ENCODE assay signal across 8 mouse cellular contexts in the genomic region with DNA sequence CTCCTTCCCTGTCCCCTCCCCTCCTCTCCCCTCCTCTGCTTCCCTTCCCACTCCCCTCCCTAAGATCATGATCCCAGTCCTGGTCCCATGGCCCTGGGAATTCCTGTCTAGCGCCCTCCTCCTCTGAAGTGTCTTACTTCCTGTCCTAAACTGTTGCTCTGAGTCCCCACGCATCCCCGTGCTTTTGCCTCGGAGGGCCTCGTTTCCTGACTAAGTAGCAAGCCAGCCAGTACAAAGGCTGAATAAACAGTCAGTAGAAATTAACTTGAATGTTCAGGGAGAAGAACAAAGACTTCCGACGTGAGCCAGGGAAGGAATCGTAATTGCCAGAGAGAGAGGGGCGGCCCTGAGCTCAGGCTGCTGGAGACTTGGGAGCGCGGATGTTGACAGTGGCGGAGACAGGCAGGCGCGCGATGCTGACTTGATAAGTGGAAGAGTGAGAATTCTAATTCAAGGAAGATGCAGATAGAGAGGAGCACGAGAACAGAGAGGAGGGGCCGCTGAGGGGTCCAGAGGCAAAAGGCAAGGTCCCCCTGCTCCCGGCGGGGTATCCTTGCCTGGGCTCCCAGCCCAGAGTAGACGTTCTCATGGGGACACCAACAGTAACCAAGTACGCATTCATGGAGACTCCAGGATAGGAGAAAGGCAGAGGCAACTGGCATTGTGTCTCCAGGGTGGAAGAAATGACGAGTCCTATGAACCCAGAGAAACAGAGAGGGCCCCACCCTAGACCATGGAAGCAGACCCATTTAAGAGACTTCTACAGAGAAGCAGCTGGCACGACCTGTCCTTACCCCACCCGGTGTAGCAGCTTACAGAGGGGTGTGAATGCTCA. TPM values are rescaled to one million over a fixed set of nuclear protein-coding genes. Genes with fewer than 3 reads are reported as not detected.
A peak's percentile ranks its signal among the peaks of the same experiment; 100 is the strongest.
DNase-seq lines count a peak whose midpoint lies in the region; ATAC-seq lines count a peak whose summit lies in the region.

No protein-coding gene starts in this region.

- peak overlapping the region; percentile 23; the same call in 1 of the 2 replicates for H3K4me3 ChIP-seq in heart, embryonic 15.5 days
- 0 out of 2 replicates have a peak overlapping the region, but pooled peaks have one; percentile 4 for H3K4me3 ChIP-seq in limb, embryonic 15.5 days
- H3K4me3 ChIP-seq in neural tube, embryonic 14.5 days (ENCODE audit: low read depth, low read length) = no peak overlapping the region

- ATAC-seq in heart, embryonic 15.5 days (replicated peaks; ENCODE audit: insufficient number of reproducible peaks, insufficient read depth, low FRiP score, low read depth) = peak; percentile 59; the same call in 1 of the 2 replicates
- 0 out of 2 replicates have a peak, but pooled peaks have one; percentile 21 for ATAC-seq in limb, embryonic 15.5 days (ENCODE audit: insufficient number of reproducible peaks, low FRiP score, low TSS enrichment, low read depth)
- peak; percentile 57; the same call in 1 of the 2 replicates for ATAC-seq in neural tube, embryonic 14.5 days (ENCODE audit: low read depth)
- ATAC-seq in megakaryocyte progenitor cell, adult 5-6 weeks (replicated peaks; ENCODE audit: poor library complexity) = no peak

- H3K36me3 ChIP-seq in heart, embryonic 15.5 days = no peaks in the 10 kb centered on the region
- no peaks in the 10 kb centered on the region for H3K36me3 ChIP-seq in limb, embryonic 15.5 days
- no peaks in the 10 kb centered on the region for H3K36me3 ChIP-seq in neural tube, embryonic 14.5 days (ENCODE audit: control insufficient read depth, insufficient read depth, low read length)

- WGBS in heart, embryonic 15.5 days = 15% methylated on average over 24 of the region's 24 CpGs
- WGBS in limb, embryonic 15.5 days = 13% methylated on average over 24 of the region's 24 CpGs
- WGBS in neural tube, embryonic 14.5 days = 9% methylated on average over 24 of the region's 24 CpGs

- H3K4me2 ChIP-seq in heart, embryonic 15.5 days = peak overlapping the region; percentile 52
- peak overlapping the region; percentile 10; the same call in 1 of the 2 replicates for H3K4me2 ChIP-seq in limb, embryonic 15.5 days
- H3K4me2 ChIP-seq in neural tube, embryonic 14.5 days (ENCODE audit: low read depth, low read length) = peak overlapping the region; percentile 23; the same call in 1 of the 2 replicates

- peaks cover 7% of the 10 kb centered on the region; the same call in 1 of the 2 replicates for H3K27me3 ChIP-seq in heart, embryonic 15.5 days
- peaks cover 23% of the 10 kb centered on the region for H3K27me3 ChIP-seq in limb, embryonic 15.5 days
- no peaks in the 10 kb centered on the region for H3K27me3 ChIP-seq in neural tube, embryonic 14.5 days (ENCODE audit: control insufficient read depth, insufficient read depth, low read length)

- H3K4me1 ChIP-seq in heart, embryonic 15.5 days (replicated peaks) = peaks cover 19% of the 10 kb centered on the region
- H3K4me1 ChIP-seq in limb, embryonic 15.5 days = peaks cover 17% of the 10 kb centered on the region
- H3K4me1 ChIP-seq in neural tube, embryonic 14.5 days (ENCODE audit: control insufficient read depth, insufficient read depth, low read length) = peaks cover 9% of the 10 kb centered on the region; the same call in 1 of the 2 replicates

- H3K9ac ChIP-seq in heart, embryonic 15.5 days = peak overlapping the region; percentile 21; the same call in 1 of the 2 replicates
- no peak overlapping the region for H3K9ac ChIP-seq in limb, embryonic 15.5 days
- H3K9ac ChIP-seq in neural tube, embryonic 14.5 days (replicated peaks; ENCODE audit: low read depth, low read length) = no peak overlapping the region

- peak; percentile 6 for DNase-seq in thymus, postnatal 25 days
- no peak for DNase-seq in thymus, adult 18-20 months
- no peak for DNase-seq in cerebellum, adult 9-11 months
- no peak for DNase-seq in spleen, adult 12 weeks (ENCODE audit: low spot score)

- no peaks in the 10 kb centered on the region for H3K9me3 ChIP-seq in heart, embryonic 15.5 days (replicated peaks)
- no peaks in the 10 kb centered on the region for H3K9me3 ChIP-seq in limb, embryonic 15.5 days
- H3K9me3 ChIP-seq in neural tube, embryonic 14.5 days (ENCODE audit: control insufficient read depth, low read length) = no peaks in the 10 kb centered on the region

- H3K27ac ChIP-seq in heart, embryonic 15.5 days = peak overlapping the region; percentile 63; the same call in 1 of the 2 replicates
- H3K27ac ChIP-seq in limb, embryonic 15.5 days = no peak overlapping the region
- H3K27ac ChIP-seq in neural tube, embryonic 14.5 days (ENCODE audit: low read depth, low read length) = peak overlapping the region; percentile 46; the same call in 1 of the 2 replicates

RNA-seq across cellular contexts. Expression of a gene that starts 43.4 kb away (rescaled TPM):
- 44.2 and 45.8 TPM in 2 replicates for polyA plus RNA-seq in heart, embryonic 15.5 days (2015; fragmentation: Nextera tagmentation; extraction: Ambion mirVana)
- 17.9 and 24.4 TPM in 2 replicates for polyA plus RNA-seq in limb, embryonic 15.5 days (2015; fragmentation: Nextera tagmentation; extraction: Ambion mirVana)
- 25.6 and 26.0 TPM in 2 replicates for polyA plus RNA-seq in neural tube, embryonic 14.5 days (2014; fragmentation: Nextera tagmentation; extraction: Ambion mirVana)
- total RNA-seq in megakaryocyte progenitor cell, adult 5-6 weeks (2015) = 8.9 and 9.5 TPM in 2 replicates
- total RNA-seq in megakaryocyte progenitor cell, adult 5-6 weeks (2017) = 22.4 and 24.0 TPM in 2 replicates
